In the genomic region with DNA sequence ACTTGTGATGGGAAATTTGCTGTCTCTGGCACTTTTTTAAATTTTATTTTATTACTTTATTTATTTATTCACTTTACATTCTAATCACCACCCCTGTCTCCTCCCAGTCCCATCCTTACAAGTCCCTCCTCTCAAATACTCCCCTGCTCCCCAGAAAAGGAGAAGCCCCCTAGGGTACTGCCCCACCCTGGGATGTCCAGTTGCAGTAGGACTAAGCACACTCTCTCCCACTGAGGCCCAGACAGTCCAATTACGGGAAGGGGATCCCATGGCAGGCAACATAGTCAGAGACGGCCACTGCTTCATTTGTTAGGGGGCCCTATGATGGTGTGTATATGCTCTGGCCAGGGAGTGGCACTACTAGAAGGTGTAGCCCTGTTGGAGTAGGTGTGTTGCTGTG, we compare ENCODE assay signal across 17 mouse cellular contexts.
"Had no signal": no experiment of that assay in that cellular context is flagged by ENCODE, and none has a peak within 500 bp of the region (broad histone marks: within the 10 kb centered on the region; RNA-seq: fewer than 3 reads in every experiment).

No protein-coding gene starts in this region.

- H3K4me1 ChIP-seq: liver, embryonic 15.5 days; stomach, embryonic 15.5 days had no signal

- H3K4me2 ChIP-seq: liver, embryonic 15.5 days; lung, embryonic 15.5 days; midbrain, embryonic 11.5 days; midbrain, embryonic 15.5 days; stomach, embryonic 15.5 days had no signal

- H3K27ac ChIP-seq: liver, embryonic 15.5 days; lung, embryonic 15.5 days; macrophage; midbrain, embryonic 15.5 days; stomach, embryonic 15.5 days; stomach, postnatal 0 days had no signal

- ATAC-seq: liver, postnatal 0 days; lung, postnatal 0 days; midbrain, embryonic 15.5 days had no signal

- H3K9ac ChIP-seq: liver, embryonic 15.5 days; liver, postnatal 0 days; lung, embryonic 15.5 days; midbrain, embryonic 15.5 days; stomach, embryonic 15.5 days had no signal

- H3K4me3 ChIP-seq: liver, embryonic 15.5 days; lung, embryonic 15.5 days; megakaryocyte, embryonic 14.5 days; midbrain, embryonic 15.5 days; stomach, embryonic 15.5 days had no signal

- H3K9me3 ChIP-seq: liver, embryonic 15.5 days; lung, embryonic 15.5 days; megakaryocyte, embryonic 14.5 days; midbrain, embryonic 15.5 days; stomach, embryonic 15.5 days had no signal

- H3K36me3 ChIP-seq: liver, embryonic 15.5 days; lung, embryonic 15.5 days; midbrain, embryonic 15.5 days; stomach, embryonic 15.5 days had no signal

- DNase-seq: liver, postnatal 0 days; lung, adult 2 months; lung, postnatal 14 days; lung, postnatal 36 days; right cerebral cortex, postnatal 14 days; thymus, adult 2 months; thymus, postnatal 25 days; thymus, postnatal 4 days had no signal

- H3K27me3 ChIP-seq: midbrain, embryonic 15.5 days had no signal
